Mouse (Mus musculus) CH12.LX (cell line): Measurements from ENCODE around the gene Casq1.

ENCODE experiments used
- BHLHE40 ChIP-seq: IDR thresholded peaks from 2 replicates; pipeline ENCODE4 v1.6.1; 2011; ENCODE audit warnings: mild to moderate bottlenecking, low read depth, low read length, improper control_type of control experiment
- CTCF ChIP-seq, 2 experiments: IDR thresholded peaks in 1 of 2; conservative IDR thresholded peaks in 1 of 2; 2 replicates each; pipeline ENCODE4 v1.5.1; 2011 to 2012; ENCODE audit warnings: low read depth in 2 of 2, low read length in 2 of 2, improper control_type of control experiment in 1 of 2, inconsistent platforms in 1 of 2, mild to moderate bottlenecking in 1 of 2, moderate library complexity in 1 of 2
- ELF1 ChIP-seq: IDR thresholded peaks from 2 replicates; pipeline ENCODE4 v1.6.1; 2014; ENCODE audit warnings: low read depth, mild to moderate bottlenecking, inconsistent platforms, low read length, improper control_type of control experiment
- EP300 ChIP-seq: IDR thresholded peaks from 2 replicates; pipeline ENCODE4 v1.6.1; 2011; ENCODE audit warnings: low read length, improper control_type of control experiment
- HCFC1 ChIP-seq: IDR thresholded peaks from 2 replicates; pipeline ENCODE4 v1.6.1; 2012; ENCODE audit warnings: low read depth, mild to moderate bottlenecking, inconsistent platforms, low read length, improper control_type of control experiment
- JUND ChIP-seq: conservative IDR thresholded peaks from 2 replicates; pipeline ENCODE4 v1.6.1; 2011; ENCODE audit warnings: low read depth, low read length, improper control_type of control experiment
- KAT2A ChIP-seq: IDR thresholded peaks from 2 replicates; pipeline ENCODE4 v1.6.1; 2012; ENCODE audit warnings: low read length, improper control_type of control experiment, inconsistent platforms; ENCODE audit not compliant: insufficient replicate concordance
- MAFK ChIP-seq: IDR thresholded peaks from 2 replicates; pipeline ENCODE4 v1.6.1; 2011; ENCODE audit warnings: low read length, improper control_type of control experiment; ENCODE audit not compliant: insufficient replicate concordance
- MYC ChIP-seq: IDR thresholded peaks from 2 replicates; pipeline ENCODE4 v1.6.1; 2011; ENCODE audit warnings: low read depth, mild to moderate bottlenecking, improper control_type of control experiment, low read length
- POLR2A ChIP-seq: IDR thresholded peaks from 2 replicates; pipeline ENCODE4 v1.6.1; 2011; ENCODE audit warnings: low read depth, mild to moderate bottlenecking, improper control_type of control experiment, low read length
- POLR2AphosphoS2 ChIP-seq: IDR thresholded peaks from 2 replicates; pipeline ENCODE4 v1.6.1; 2011; ENCODE audit warnings: low read depth, low read length, improper control_type of control experiment
- TCF12 ChIP-seq: IDR thresholded peaks from 2 replicates; pipeline ENCODE4 v1.6.1; 2014; ENCODE audit warnings: low read depth, mild to moderate bottlenecking, inconsistent platforms, low read length, improper control_type of control experiment
- UBTF ChIP-seq: IDR thresholded peaks from 2 replicates; pipeline ENCODE4 v1.6.1; 2012; ENCODE audit warnings: low read depth, mild to moderate bottlenecking, inconsistent platforms, low read length, improper control_type of control experiment, moderate library complexity
- ZC3H11A ChIP-seq: IDR thresholded peaks from 2 replicates; pipeline ENCODE4 v1.6.1; 2012; ENCODE audit warnings: low read depth, mild to moderate bottlenecking, inconsistent platforms, low read length, improper control_type of control experiment

- TF ChIP-seq CTCF (conservative IDR thresholded peaks at IDR 0.05 in 1 of 2, IDR thresholded peaks at IDR 0.05 in 1 of 2; ENCODE audit: low read depth in 2 of 2, low read length in 2 of 2) (no peak), BHLHE40 (no peak), EP300 (no peak), ZC3H11A (no peak), ELF1 (no peak), UBTF (no peak), HCFC1 (no peak), KAT2A (no peak), POLR2A (no peak), TCF12 (no peak), MYC (no peak), JUND (no peak), MAFK (no peak), POLR2AphosphoS2 (no peak)
Measured at GRCm38 (mm10) chr1:172160508-172160907, 59.2 kb downstream of the Casq1 start.
